Mouse (Mus musculus) right cerebral cortex, adult 18-20 months (tissue): ENCODE measurements at regions not wholly inside any gene's neighbourhood (a gene's known extent, or its start where the extent isn't known, plus 50 kb on each side); places are given as distances from the start of the nearest gene placed in this dataset.

ENCODE experiments used
- DNase-seq: peaks from one replicate; pipeline ENCODE4 v3.0.0; 2022; ENCODE audit warnings: mixed read lengths

DNA sequence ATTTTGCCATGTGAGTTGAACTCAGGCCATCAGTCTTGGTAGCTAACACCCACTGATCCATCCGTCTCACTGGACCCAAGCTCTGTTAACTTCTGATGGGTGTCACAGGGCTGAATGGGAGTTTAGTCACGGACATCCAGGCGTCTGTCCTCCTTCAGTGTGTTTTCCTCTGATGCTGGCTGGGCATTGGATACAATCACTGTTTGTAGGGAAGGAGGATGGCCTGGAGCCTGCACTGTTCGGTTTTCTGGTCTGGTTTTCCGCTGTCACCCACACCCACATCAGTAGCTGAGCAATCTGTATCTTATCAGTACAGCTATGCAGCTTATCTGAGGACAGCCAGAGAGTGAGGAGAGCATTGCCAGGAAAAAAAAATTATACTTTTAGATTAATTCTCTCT lies 207.7 kb upstream of the Pde3a start:
- no peak for DNase-seq

- DNase-seq: no peak
Measured at GRCm38 (mm10) chr6:141041781-141042625, 207.1 kb upstream of the Pde3a start.

- no peak for DNase-seq
Measured at GRCm38 (mm10) chr6:141048271-141048670, 200.8 kb upstream of the Pde3a start.

- DNase-seq: no peak
Measured at GRCm38 (mm10) chr6:141050038-141050684, 198.9 kb upstream of the Pde3a start.

DNA sequence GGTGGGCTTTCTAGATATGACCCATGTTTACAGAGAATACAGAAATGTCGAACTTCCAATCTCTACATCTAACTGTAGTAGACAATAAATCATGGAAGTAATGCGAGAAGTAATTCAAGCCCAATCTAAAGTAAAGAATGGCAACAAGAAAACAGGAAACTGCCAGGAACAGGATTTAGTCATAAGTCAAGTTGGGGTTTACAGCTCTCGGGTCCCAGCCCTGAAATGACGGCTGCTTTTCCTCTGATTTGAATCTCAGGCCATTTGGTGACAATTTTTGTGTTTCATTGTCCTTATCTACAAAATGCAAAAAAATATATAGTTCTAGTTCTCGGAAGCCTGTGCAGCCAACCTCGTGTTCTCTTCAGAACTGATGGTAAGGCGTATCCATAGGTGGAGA lies 195.0 kb upstream of the Pde3a start:
- no peak for DNase-seq

DNA sequence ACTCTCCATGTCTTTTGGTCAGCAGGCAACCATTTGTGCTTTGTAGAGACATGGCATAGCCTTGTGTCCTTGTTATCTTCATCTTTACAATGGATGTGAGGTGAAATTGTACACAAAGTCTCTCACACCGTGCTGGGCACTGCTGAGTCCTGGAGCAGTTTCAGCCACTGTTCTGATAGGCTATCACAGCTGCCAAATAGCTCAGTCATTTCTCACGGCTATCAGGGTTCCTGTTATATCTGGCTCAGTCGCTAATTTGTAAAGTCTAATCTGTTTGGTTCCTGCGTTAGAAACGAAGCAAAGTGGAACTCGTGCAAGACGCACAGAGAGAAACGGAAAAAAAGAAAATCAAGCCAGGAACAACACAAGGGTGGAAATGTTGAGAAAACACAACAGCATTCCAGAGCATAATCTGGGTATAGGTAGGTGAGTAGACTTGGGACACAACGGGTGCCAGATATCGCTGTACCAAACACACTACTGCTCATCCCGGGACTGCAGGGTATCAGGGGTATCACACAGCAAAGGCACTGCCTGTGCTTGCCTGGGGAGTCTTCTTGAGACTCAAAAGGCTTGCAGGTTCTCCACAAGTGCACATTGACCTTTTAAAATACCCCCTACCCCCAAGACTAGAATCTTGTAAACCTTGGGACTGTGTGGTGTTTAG lies 189.7 kb upstream of the Pde3a start:
- no peak for DNase-seq

DNA sequence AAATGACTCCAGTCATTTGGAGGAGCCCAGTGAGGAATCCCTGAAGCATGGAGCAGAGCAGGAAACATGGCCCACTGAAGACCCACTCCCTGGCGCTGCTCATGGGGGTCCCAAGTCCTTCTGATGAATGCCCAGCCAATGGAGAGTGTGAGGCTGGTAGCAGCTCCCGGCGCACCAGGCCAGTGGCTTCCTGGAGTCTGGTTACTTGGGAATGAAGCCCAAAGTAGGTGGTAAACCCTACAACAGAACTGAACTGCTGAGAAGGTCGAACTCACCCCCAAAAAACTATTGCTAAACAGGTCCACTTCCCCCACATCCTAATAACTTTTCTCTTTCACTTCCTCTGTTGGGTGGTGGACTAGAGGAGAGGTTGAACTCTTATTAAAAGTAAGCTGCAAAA lies 183.3 kb upstream of the Pde3a start:
- DNase-seq: no peak

DNA sequence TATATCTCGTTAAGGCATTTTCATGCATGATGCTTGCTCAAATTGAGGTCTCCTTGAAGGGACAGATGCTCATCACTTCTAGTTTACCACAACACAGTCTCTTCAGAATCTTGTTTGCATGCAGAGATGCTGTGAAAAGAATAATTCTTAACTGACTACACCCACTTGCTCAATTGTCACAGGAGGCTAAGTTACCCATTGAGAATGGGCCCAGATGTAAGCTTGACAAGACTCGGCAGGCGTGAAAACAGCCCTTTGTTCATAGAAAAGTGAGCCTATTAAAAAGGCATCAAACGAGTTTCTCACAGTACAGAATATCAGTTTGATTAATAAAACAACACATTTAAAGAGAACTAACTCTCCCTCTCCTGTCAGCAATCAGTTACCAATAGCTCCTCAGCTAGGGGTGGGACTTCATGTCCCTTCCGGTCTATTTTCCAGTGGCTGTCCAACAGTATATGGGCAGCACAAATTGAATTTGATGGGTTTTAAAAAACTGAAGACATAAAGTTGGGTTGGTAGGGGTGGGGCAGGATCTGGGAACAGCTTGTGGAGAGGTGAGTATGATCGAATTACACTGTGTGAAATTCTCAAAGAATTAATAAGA lies 180.1 kb upstream of the Pde3a start:
- no peak for DNase-seq

DNA sequence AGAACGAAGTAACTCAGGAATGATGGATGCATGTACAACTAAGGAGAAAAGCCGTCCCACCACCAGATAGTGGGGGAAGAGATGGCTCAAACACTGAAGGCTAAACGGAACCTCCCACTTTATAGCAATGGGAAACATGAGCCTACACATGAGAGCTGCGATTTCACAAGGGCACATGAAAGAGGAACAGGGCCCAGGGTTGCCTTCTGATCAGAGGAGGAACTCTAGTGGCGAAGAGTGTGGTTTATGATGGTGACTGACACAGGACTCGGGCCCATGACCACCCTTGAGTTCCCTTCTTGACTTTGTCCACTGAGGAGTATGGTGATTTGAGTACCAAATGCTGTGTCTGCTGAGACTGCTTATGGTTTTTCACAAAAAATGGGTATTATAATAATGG lies 179.2 kb upstream of the Pde3a start:
- DNase-seq: no peak

- DNase-seq: no peak
Measured at GRCm38 (mm10) chr6:141071507-141071906, 177.6 kb upstream of the Pde3a start.

DNA sequence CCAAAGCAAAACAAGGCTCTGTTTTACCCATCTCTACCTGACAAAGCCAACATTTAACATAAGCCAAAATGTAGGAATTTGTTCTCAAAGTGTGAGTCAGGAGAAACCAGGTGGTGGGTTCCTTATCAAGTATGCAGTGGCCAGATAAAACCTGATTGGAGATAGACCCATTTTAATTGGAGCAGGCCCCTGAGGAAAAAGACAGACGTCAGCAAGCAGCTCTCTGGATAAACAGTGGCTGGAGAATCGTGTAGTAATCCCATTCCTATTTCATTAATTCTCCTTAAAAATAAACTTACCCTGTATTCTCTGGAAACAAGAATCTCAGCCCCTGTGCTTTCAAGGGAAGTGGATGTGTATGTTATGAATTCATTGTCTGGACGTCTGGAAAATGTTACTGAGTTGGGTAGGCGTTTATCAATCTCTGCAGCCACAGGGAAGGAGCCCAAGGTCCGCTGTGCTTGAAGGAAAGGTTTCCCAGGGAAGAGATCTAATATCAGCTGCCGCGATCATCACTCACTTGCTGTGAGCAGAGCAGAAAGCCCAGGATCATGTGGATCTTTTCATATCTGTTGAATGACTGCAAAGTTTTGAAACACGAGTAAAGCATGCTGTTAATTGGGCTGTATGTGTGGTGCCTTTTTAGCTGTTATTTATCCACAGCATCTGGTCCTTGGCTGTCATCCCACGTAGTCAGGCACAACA lies 157.8 kb upstream of the Pde3a start:
- no peak for DNase-seq

GRCm38 (mm10) chr6:141091781-141092140 lies 157.3 kb upstream of the Pde3a start:
- no peak for DNase-seq

DNA sequence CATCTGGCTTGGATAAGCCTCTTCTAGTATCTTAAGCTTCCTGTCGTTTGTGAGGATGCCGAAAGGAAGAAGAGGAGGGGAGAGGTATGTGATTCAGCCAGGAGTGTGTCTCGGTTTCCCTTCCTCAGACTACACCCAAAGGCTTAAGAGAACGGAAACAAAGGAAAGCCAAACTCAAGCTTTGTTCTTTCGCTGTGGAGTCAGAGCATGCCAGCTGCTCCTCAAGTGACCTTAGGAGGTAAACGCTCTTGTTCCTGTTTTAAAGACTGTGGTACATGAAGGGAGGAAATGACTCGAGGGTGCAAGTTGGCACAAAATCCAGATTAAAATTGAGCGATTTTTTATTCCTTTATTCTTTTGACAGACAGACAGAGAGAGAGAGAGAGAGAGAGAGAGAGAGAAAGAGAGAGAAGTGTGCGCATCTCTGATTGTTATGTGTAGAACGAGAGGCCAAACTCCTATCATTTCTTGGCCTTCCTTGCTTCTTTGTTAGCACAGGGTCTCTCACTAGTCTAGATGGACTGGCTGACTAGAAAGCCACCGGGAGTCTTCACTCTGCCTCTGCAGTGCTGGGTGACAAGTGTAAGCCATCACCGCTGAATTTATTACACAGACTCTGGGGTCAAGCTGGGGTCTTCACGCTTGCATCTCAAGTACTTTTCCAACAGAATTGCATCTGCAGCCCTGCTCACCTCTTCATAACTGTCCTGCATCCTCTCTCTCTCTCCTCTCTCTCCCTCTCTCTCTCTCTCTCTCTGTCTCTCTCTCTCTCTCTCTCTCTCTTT lies 151.5 kb upstream of the Pde3a start:
- DNase-seq: no peak

DNA sequence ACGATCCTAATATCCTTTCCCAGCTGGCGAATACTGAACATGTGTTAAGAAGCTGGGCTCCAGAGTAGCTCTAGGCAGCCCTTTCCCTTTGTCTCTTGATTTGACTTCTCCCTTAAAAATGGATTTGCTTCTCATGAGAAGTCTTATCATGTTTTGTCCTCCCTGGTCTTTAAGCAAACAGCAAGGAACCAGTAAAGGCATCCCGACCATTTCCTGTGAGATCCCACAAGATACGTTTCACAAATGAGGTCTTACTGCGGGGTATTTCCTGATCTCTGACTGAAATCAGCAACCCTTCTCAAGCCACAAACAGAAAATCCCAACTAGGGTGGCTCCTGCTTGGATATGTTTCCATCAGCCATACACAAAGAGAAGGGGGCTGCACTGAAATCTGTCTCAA lies 130.8 kb upstream of the Pde3a start:
- DNase-seq: no peak

DNA sequence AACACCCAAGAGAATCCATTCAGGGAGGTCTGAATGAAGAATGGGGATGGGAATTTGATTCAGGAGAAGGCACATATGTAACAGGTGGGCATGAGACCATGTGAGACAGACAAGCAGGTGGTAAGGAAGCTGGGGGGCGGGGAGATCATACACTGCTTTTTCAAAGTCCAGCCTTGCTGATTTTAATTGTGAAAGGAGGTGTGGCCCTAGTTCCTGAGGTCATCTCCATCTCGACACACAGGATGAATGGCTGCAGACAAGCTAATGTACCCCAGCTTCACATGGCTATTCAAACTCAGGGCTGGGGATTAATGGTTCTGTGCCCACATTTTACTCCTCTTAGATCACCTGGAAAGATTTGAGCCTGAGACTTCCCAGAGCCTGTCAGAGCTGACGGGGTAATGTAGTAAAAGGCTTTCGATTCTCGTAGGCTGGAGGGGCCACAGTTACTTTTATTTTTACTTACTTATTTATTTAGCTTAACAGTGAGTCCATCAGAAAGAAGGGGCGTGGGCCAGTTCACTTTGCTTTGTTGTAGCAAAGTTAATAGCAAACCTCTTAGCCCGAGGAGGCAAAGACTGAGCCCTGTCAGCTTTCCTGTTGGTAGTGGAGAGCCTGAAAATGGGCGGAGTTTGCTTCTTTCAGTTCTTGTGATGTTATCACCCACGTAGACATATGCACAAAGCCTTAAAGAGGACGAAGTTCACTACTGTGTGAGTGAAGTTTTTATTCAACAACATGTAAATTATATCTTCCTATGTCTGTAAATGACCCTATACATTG lies 122.3 kb upstream of the Pde3a start:
- DNase-seq: no peak

DNA sequence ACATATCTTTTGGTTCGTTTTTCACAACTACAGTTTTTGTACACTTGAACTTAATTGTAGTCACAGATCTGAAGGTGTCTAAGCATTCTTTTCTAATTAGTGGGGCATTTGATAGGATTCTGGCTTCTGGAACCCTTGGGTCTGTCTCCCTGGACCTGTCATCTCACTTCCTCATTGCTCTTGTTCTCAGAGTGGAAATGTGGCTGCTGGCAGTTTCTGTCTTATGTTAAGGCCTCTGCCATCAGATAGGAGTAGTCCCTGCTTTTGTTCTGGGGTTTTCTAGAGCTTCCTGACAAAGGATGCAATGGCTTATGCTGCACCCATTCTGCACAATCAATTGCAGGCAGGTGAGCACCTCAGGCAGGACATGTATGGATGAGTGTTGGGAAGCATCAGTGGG lies 119.5 kb upstream of the Pde3a start:
- DNase-seq: no peak

DNA sequence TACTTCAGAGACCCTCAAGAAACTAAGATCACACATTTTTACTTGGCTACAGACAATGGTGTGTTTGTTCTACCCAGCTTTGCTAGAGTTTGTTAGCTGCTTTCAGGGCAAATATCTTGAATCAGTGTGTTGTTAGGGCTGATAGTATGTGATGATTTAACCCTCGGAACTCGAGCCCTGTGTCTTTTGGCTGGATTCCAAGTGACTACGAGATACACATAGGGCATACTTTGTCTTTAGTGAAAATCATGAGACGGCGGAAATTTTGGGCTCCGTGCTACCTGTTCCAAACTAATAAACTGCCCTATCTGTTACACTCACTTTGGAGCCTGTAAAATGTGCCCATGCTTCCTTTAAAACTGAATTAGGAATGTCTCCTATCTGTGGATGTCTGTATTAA lies 114.9 kb upstream of the Pde3a start:
- DNase-seq: no peak

DNA sequence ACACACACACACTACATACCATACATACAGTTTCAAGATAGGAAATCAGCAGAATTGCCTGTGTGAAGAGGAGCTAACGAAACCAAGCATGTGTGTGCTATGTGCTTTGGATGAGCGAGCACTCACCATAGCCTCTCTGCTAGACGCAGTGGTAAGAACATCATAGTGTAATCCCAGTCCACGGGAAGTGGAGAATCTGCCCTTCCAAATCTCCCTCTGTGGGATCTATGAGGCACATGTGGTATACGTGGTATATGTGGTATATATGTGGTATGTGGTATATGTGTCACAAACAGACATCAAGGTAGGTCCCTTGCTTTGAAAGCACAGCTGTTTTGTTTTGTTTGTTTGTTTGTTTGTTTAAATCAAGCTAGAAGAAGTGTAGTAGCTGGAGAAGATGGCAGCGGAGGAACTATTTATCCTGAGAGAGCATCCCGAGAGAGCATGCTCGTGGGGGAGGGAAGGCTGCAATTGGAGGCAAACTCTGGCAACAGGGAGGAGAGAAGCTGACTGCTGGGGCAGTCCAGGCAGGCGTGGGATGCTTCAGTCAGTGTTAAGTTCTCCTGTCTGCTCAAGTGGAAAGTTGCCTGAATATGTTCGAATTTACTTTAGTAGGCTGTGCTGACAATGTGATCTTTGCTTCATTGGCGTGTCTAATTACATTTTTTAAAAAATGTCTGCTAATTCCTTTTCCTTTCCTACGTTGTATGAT lies 112.2 kb upstream of the Pde3a start:
- no peak for DNase-seq

- DNase-seq: no peak
Measured at GRCm38 (mm10) chr6:141141016-141141415, 108.1 kb upstream of the Pde3a start.

DNA sequence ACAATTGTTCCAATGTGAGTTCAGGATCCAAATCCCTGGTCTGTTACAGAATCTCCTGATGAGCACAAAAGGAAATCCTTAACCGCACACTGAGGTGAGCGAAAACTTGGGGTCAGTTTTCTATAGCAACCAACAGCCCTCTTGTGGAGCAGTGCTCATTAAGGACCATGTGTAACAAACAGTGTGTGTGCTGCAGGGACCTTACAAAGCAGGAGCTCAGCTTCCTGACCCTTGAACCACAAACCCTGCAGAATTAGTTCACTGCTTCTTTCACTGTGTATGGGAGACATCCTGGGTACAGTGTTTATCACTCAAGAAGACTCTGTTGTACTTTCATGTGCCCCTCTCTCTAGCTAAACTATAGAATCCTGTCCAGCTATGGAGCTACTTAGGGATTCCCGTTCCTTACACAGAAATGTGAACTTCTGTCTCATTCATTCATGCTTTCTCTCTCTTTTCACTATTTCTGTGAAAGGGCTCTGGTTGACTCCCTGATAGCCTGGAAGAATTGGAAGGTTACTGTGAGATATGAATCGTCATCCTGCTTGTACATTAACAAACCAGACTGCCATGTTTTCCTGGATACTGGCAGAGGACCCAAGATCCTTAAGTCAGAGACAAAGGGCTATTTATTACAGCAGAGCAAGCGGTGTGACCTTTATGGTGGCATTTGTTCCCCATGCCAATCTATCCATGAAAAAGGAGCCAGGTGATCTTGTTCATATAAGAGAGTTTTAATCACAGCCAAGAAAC lies 100.5 kb upstream of the Pde3a start:
- no peak for DNase-seq
